Mouse (Mus musculus): ENCODE data around the gene Epha5. TPM values are rescaled to one million over a fixed set of nuclear protein-coding genes. Genes with fewer than 3 reads are reported as not detected.

Gene Epha5
- polyA plus RNA-seq, 1 experiment from 2014 or later, result 0.07 TPM

DNA sequence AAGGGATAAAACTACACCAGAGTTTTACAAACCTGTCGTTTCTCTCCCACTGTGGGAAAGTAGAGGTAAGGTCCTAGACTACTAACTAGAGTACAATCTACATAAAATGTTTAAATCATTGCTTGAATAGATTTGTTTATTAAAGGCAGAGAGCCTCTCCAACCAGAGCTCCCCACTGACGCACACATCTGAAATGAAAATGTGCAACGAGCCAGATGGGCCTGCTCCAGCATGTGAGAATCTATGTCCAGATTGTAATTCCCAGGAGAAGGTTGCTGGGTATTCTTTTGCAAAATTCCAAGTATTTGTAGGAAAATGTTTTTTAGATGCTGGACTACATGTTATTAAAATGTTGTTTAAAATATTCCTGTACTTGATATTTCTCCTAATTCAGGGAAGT is 57.8 kb downstream of the Epha5 start:
- H3K4me1 ChIP-seq (replicated peaks), result no peaks in the 10 kb centered on the region
- H3K4me3 ChIP-seq (replicated peaks), result no peak overlapping the region
- WGBS (ENCODE audit: insufficient replicate concordance), result 71% methylated on average over 3 of the region's 3 CpGs
- no peak overlapping the region for H3K4me2 ChIP-seq
- no peak overlapping the region for H3K9ac ChIP-seq
- no peaks in the 10 kb centered on the region for H3K9me3 ChIP-seq (replicated peaks)
- no peaks in the 10 kb centered on the region for H3K36me3 ChIP-seq (replicated peaks)
- H3K27me3 ChIP-seq, result no peaks in the 10 kb centered on the region
- H3K27ac ChIP-seq (replicated peaks), result no peak overlapping the region
- ATAC-seq (ENCODE audit: insufficient read depth), result no peak

DNA sequence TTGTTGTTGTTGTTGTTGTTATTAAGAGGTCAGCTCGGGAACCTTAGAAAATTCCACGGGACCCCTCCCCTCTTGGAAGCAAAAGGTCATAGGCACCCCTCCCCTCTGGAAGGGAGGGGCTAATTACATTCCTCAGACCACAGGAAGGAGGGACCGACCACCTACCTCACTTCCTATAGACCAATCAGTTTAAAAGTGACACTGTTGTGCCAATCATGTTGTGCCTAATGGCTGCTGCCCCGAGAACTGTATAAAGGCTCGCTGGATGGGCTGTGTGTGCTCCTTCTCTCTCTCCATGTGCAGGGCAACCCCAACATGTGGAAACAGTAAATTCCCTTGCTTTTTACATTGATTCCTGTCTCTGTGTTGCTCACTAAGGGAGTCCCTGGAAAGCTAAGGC is 64.1 kb downstream of the Epha5 start:
- ATAC-seq (ENCODE audit: insufficient read depth), result no peak
- H3K27me3 ChIP-seq, result no peaks in the 10 kb centered on the region
- no peak overlapping the region for H3K4me2 ChIP-seq
- no peak overlapping the region for H3K9ac ChIP-seq
- no peak overlapping the region for H3K27ac ChIP-seq (replicated peaks)
- no peak overlapping the region for H3K4me3 ChIP-seq (replicated peaks)
- H3K9me3 ChIP-seq (replicated peaks), result no peaks in the 10 kb centered on the region
- 69% methylated on average over 5 of the region's 5 CpGs for WGBS (ENCODE audit: insufficient replicate concordance)
- H3K36me3 ChIP-seq (replicated peaks), result no peaks in the 10 kb centered on the region
- H3K4me1 ChIP-seq (replicated peaks), result no peaks in the 10 kb centered on the region

DNA sequence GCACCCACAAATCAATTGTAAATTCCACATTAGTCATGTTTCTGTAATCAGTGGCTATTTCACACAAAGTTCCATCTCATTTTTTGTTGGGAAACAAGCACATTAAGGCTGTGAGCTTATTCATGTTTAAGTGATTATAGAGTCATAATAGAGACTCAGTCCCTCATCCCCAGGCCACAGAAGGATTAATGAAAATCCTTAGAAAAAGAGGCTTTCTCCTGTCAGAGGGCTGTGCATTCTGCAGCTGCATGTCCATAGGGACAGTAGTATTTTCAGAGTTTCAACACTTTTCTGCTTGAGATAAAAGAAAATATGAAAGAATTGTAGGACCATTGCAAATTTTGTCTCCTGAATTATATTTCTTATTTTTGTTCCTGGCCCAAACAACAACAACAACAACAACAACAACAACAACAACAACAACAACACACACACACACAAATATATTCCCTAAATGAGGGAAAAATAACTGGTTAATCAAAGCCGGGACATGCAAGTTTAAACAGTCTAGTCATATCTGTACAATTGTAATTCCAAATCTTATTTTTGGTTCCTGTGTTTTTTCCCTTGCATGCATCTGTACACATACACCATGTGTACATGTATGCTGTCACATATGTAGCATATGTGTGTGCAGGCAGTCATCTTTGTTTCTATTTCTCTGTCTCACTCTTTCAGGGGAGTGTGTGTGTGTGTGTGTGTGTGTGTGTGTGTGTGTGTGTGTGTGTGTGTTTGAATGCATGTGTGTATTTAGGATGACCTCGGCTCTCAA is 70.3 kb downstream of the Epha5 start:
- no peaks in the 10 kb centered on the region for H3K9me3 ChIP-seq (replicated peaks)
- no peak overlapping the region for H3K27ac ChIP-seq (replicated peaks)
- no peaks in the 10 kb centered on the region for H3K36me3 ChIP-seq (replicated peaks)
- no peak for ATAC-seq (ENCODE audit: insufficient read depth)
- H3K4me3 ChIP-seq (replicated peaks), result no peak overlapping the region
- 52% methylated on average over 2 of the region's 2 CpGs for WGBS (ENCODE audit: insufficient replicate concordance)
- no peak overlapping the region for H3K4me2 ChIP-seq
- no peaks in the 10 kb centered on the region for H3K27me3 ChIP-seq
- no peak overlapping the region for H3K9ac ChIP-seq
- no peaks in the 10 kb centered on the region for H3K4me1 ChIP-seq (replicated peaks)

DNA sequence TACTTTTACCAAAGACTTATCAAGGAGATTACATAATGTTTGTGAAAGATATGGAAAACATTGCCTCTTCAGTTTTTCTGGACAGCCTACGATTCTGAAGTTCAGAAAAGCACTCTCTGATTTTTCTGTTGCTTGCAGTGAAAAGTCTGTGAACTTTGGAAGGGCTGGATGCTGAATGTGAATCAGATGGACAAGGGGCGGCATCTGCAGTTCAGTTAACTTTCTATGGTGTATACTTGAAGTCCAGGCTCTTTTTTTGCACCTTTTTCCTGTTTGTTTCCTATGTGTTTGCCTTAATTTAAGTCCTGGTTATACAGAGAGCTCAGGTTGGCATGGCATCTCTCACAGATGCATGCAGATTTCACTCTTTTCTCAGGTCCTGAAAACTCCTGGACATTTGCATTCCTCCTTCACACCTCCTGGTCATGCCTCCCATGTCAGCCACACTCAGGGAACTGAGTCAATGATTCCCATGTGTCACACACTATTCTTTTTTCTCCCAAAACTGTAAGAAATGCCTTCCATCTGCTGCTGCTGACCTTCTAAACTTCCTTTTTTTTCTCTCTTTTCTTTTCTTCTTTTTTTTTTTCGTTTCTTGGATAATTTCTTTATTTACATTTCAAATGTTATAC is 81.2 kb downstream of the Epha5 start:
- 51% methylated on average over 3 of the region's 3 CpGs for WGBS (ENCODE audit: insufficient replicate concordance)

GRCm38 (mm10) chr5:84334481-84334880 is 82.7 kb downstream of the Epha5 start:
- H3K9me3 ChIP-seq (replicated peaks), result no peaks in the 10 kb centered on the region
- H3K9ac ChIP-seq, result no peak overlapping the region
- no peak overlapping the region for H3K27ac ChIP-seq (replicated peaks)
- no peaks in the 10 kb centered on the region for H3K27me3 ChIP-seq
- 64% methylated on average over 6 of the region's 6 CpGs for WGBS (ENCODE audit: insufficient replicate concordance)
- ATAC-seq (ENCODE audit: insufficient read depth), result no peak
- H3K4me2 ChIP-seq, result no peak overlapping the region
- H3K36me3 ChIP-seq (replicated peaks), result no peaks in the 10 kb centered on the region
- H3K4me1 ChIP-seq (replicated peaks), result no peaks in the 10 kb centered on the region
- no peak overlapping the region for H3K4me3 ChIP-seq (replicated peaks)

More for the DNA sequence above, 81.2 kb downstream of the Epha5 start:
- Histone ChIP-seq H3K9me3 (replicated peaks) (no peaks in the 10 kb centered on the region), H3K4me2 (no peak overlapping the region), H3K4me1 (replicated peaks) (no peaks in the 10 kb centered on the region), H3K4me3 (replicated peaks) (no peak overlapping the region), H3K36me3 (replicated peaks) (no peaks in the 10 kb centered on the region), H3K27ac (replicated peaks) (no peak overlapping the region), H3K9ac (no peak overlapping the region), H3K27me3 (no peaks in the 10 kb centered on the region)
- ATAC-seq (ENCODE audit: insufficient read depth), result no peak

GRCm38 (mm10) chr5:84331631-84332030 is 85.6 kb downstream of the Epha5 start:
- Histone ChIP-seq H3K36me3 (replicated peaks) (no peaks in the 10 kb centered on the region), H3K4me1 (replicated peaks) (no peaks in the 10 kb centered on the region), H3K9me3 (replicated peaks) (no peaks in the 10 kb centered on the region), H3K27ac (replicated peaks) (no peak overlapping the region), H3K4me3 (replicated peaks) (no peak overlapping the region), H3K9ac (no peak overlapping the region), H3K4me2 (no peak overlapping the region), H3K27me3 (no peaks in the 10 kb centered on the region)
- ATAC-seq (ENCODE audit: insufficient read depth), result no peak
- 71% methylated on average over 1 of the region's 1 CpGs for WGBS (ENCODE audit: insufficient replicate concordance)

- no peak for ATAC-seq (ENCODE audit: insufficient read depth)
- Histone ChIP-seq H3K9me3 (replicated peaks) (no peaks in the 10 kb centered on the region), H3K36me3 (replicated peaks) (no peaks in the 10 kb centered on the region), H3K27me3 (no peaks in the 10 kb centered on the region), H3K4me2 (no peak overlapping the region), H3K4me3 (replicated peaks) (no peak overlapping the region), H3K27ac (replicated peaks) (no peak overlapping the region), H3K4me1 (replicated peaks) (no peaks in the 10 kb centered on the region), H3K9ac (no peak overlapping the region)
- 57% methylated on average over 1 of the region's 1 CpGs for WGBS (ENCODE audit: insufficient replicate concordance)
These were observed 96.6 kb downstream of the Epha5 start for GRCm38 (mm10) chr5:84320553-84320952.

- WGBS (ENCODE audit: insufficient replicate concordance), result 49% methylated on average over 4 of the region's 4 CpGs
- H3K9ac ChIP-seq, result no peak overlapping the region
- no peak for ATAC-seq (ENCODE audit: insufficient read depth)
These were observed 97.0 kb downstream of the Epha5 start for GRCm38 (mm10) chr5:84320138-84320537.

GRCm38 (mm10) chr5:84318814-84319340 is 98.3 kb downstream of the Epha5 start:
- H3K4me2 ChIP-seq, result no peak overlapping the region
- no peak for ATAC-seq (ENCODE audit: insufficient read depth)
- no peak overlapping the region for H3K4me3 ChIP-seq (replicated peaks)
- H3K9me3 ChIP-seq (replicated peaks), result no peaks in the 10 kb centered on the region
- no peaks in the 10 kb centered on the region for H3K27me3 ChIP-seq
- 36% methylated on average over 8 of the region's 8 CpGs for WGBS (ENCODE audit: insufficient replicate concordance)
- H3K9ac ChIP-seq, result no peak overlapping the region
- H3K27ac ChIP-seq (replicated peaks), result no peak overlapping the region
- H3K4me1 ChIP-seq (replicated peaks), result no peaks in the 10 kb centered on the region
- H3K36me3 ChIP-seq (replicated peaks), result no peaks in the 10 kb centered on the region

More at GRCm38 (mm10) chr5:84320138-84320537, 97.0 kb downstream of the Epha5 start:
- no peaks in the 10 kb centered on the region for H3K4me1 ChIP-seq (replicated peaks)
- no peaks in the 10 kb centered on the region for H3K9me3 ChIP-seq (replicated peaks)
- H3K4me3 ChIP-seq (replicated peaks), result no peak overlapping the region
- H3K36me3 ChIP-seq (replicated peaks), result no peaks in the 10 kb centered on the region
- no peak overlapping the region for H3K27ac ChIP-seq (replicated peaks)
- H3K4me2 ChIP-seq, result no peak overlapping the region
- H3K27me3 ChIP-seq, result no peaks in the 10 kb centered on the region

DNA sequence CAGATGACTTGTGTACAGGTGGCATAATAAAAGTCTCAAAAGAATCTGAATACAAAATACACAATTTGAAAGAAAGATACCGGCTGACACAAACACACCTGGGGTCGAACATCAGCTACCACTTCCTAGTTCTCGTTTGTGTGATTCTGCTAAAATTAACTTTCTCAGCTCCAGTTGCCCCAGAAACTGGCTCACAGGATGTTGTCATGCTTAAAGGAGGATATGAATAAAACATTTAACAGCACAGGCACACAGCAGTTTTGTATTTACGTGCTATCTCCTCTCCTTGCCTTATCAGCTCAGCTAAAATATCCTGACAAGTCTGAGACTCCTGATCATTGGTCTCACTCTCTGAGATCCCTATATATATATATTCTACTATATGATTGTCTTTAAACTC is 99.3 kb downstream of the Epha5 start:
- 58% methylated on average over 4 of the region's 4 CpGs for WGBS (ENCODE audit: insufficient replicate concordance)

GRCm38 (mm10) chr5:84313619-84314018 is 103.6 kb downstream of the Epha5 start:
- Histone ChIP-seq H3K4me3 (replicated peaks) (no peak overlapping the region), H3K4me1 (replicated peaks) (no peaks in the 10 kb centered on the region), H3K27ac (replicated peaks) (no peak overlapping the region), H3K9me3 (replicated peaks) (no peaks in the 10 kb centered on the region), H3K4me2 (no peak overlapping the region), H3K36me3 (replicated peaks) (no peaks in the 10 kb centered on the region), H3K9ac (no peak overlapping the region), H3K27me3 (no peaks in the 10 kb centered on the region)
- ATAC-seq (ENCODE audit: insufficient read depth), result no peak
- 66% methylated on average over 4 of the region's 4 CpGs for WGBS (ENCODE audit: insufficient replicate concordance)

More for the DNA sequence above, 99.3 kb downstream of the Epha5 start:
- no peaks in the 10 kb centered on the region for H3K4me1 ChIP-seq (replicated peaks)
- H3K4me2 ChIP-seq, result no peak overlapping the region
- H3K27ac ChIP-seq (replicated peaks), result no peak overlapping the region
- no peak overlapping the region for H3K4me3 ChIP-seq (replicated peaks)
- no peak overlapping the region for H3K9ac ChIP-seq
- no peaks in the 10 kb centered on the region for H3K27me3 ChIP-seq
- H3K9me3 ChIP-seq (replicated peaks), result no peaks in the 10 kb centered on the region
- no peak for ATAC-seq (ENCODE audit: insufficient read depth)
- no peaks in the 10 kb centered on the region for H3K36me3 ChIP-seq (replicated peaks)
